Mouse (Mus musculus): ENCODE results near the gene Adck1. TPM values are rescaled to one million over a fixed set of nuclear protein-coding genes. Genes with fewer than 3 reads are reported as not detected.
"Not testable (repeated sequence)": the region's sequence is repeated elsewhere in the genome, so short reads cannot be mapped to it uniquely, and the experiment has no call there.

The Adck1 gene
- total RNA-seq, 1 experiment from 2014 or later, result 13.2 TPM

- no peak for ATAC-seq (replicated peaks; ENCODE audit: insufficient number of reproducible peaks, low FRiP score, low TSS enrichment, poor library complexity, severe bottlenecking)
Observed at GRCm38 (mm10) chr12:88463588-88464290, 103.4 kb downstream of the Adck1 start.

GRCm38 (mm10) chr12:88466801-88467200 lies 106.4 kb downstream of the Adck1 start:
- peak; percentile 85 for ATAC-seq (replicated peaks; ENCODE audit: insufficient number of reproducible peaks, low FRiP score, low TSS enrichment, poor library complexity, severe bottlenecking)

GRCm38 (mm10) chr12:88467257-88467656 lies 106.9 kb downstream of the Adck1 start:
- ATAC-seq (replicated peaks; ENCODE audit: insufficient number of reproducible peaks, low FRiP score, low TSS enrichment, poor library complexity, severe bottlenecking), result no peak

- no peak for ATAC-seq (replicated peaks; ENCODE audit: insufficient number of reproducible peaks, low FRiP score, low TSS enrichment, poor library complexity, severe bottlenecking)
Observed at GRCm38 (mm10) chr12:88467935-88468465, 107.6 kb downstream of the Adck1 start.

GRCm38 (mm10) chr12:88468691-88469090 lies 108.3 kb downstream of the Adck1 start:
- ATAC-seq (replicated peaks; ENCODE audit: insufficient number of reproducible peaks, low FRiP score, low TSS enrichment, poor library complexity, severe bottlenecking), result no peak

GRCm38 (mm10) chr12:88471884-88472283 lies 111.5 kb downstream of the Adck1 start:
- not testable (repeated sequence) for ATAC-seq (replicated peaks; ENCODE audit: insufficient number of reproducible peaks, low FRiP score, low TSS enrichment, poor library complexity, severe bottlenecking)

- no peak for ATAC-seq (replicated peaks; ENCODE audit: insufficient number of reproducible peaks, low FRiP score, low TSS enrichment, poor library complexity, severe bottlenecking)
Observed at GRCm38 (mm10) chr12:88472832-88473231, 112.5 kb downstream of the Adck1 start.

- no peak for ATAC-seq (replicated peaks; ENCODE audit: insufficient number of reproducible peaks, low FRiP score, low TSS enrichment, poor library complexity, severe bottlenecking)
Observed at GRCm38 (mm10) chr12:88473796-88474195, 113.4 kb downstream of the Adck1 start.

GRCm38 (mm10) chr12:88475833-88476232 lies 115.5 kb downstream of the Adck1 start:
- no peak for ATAC-seq (replicated peaks; ENCODE audit: insufficient number of reproducible peaks, low FRiP score, low TSS enrichment, poor library complexity, severe bottlenecking)

GRCm38 (mm10) chr12:88476702-88477101 lies 116.3 kb downstream of the Adck1 start:
- no peak for ATAC-seq (replicated peaks; ENCODE audit: insufficient number of reproducible peaks, low FRiP score, low TSS enrichment, poor library complexity, severe bottlenecking)

GRCm38 (mm10) chr12:88481657-88482056 lies 121.3 kb downstream of the Adck1 start:
- no peak for ATAC-seq (replicated peaks; ENCODE audit: insufficient number of reproducible peaks, low FRiP score, low TSS enrichment, poor library complexity, severe bottlenecking)

GRCm38 (mm10) chr12:88490881-88491280 lies 130.5 kb downstream of the Adck1 start:
- ATAC-seq (replicated peaks; ENCODE audit: insufficient number of reproducible peaks, low FRiP score, low TSS enrichment, poor library complexity, severe bottlenecking), result no peak

Other genes starting within 250 kb of the Adck1 start
- 0.32 TPM in 1 of 3 replicates, not detected in the others for gene Gm10436, start 178.4 kb upstream of the Adck1 start, total RNA-seq (2017)
- not detected in 3 replicates for gene Gm8332, start 110.5 kb upstream of the Adck1 start, total RNA-seq (2017)
- not detected in 3 replicates for gene Gm5662, start 86.1 kb upstream of the Adck1 start, total RNA-seq (2017)
- not detected in 3 replicates for gene Gm5039, start 36.5 kb upstream of the Adck1 start, total RNA-seq (2017)